Mouse (Mus musculus) stomach, postnatal 0 days (tissue): ENCODE measurements around the gene Zfpl1. TPM values are rescaled to one million over a fixed set of nuclear protein-coding genes. Genes with fewer than 3 reads are reported as not detected.
A peak's percentile ranks its signal among the peaks of the same experiment; 100 is the strongest.

ENCODE experiments used
- ATAC-seq: fragments of 200-750 bp; cut with Nextera tagmentation; 2 replicates; pipeline ENCODE4 v1.8.0; 2017; ENCODE audit not compliant: low FRiP score, low TSS enrichment
- DNase-seq: peaks from one replicate; pipeline ENCODE4 v3.0.0-alpha.2; 2016; ENCODE audit warnings: low spot score
- H3K27ac ChIP-seq: fragments of 300-500 bp; sonication (generic); replicated peaks from 2 replicates; pipeline ENCODE4 v1.5.1; 2014; ENCODE audit warnings: mild to moderate bottlenecking, control low read depth
- H3K27me3 ChIP-seq: fragments of 300-500 bp; sonication (generic); 2 replicates; pipeline ENCODE4 v1.6.1; 2014; ENCODE audit warnings: low read length; ENCODE audit not compliant: control insufficient read depth, insufficient read depth
- H3K36me3 ChIP-seq: fragments of 300-500 bp; sonication (generic); 2 replicates; pipeline ENCODE4 v1.6.1; 2014; ENCODE audit warnings: low read length, mixed read lengths; ENCODE audit not compliant: control insufficient read depth, insufficient read depth
- H3K4me1 ChIP-seq: fragments of 300-500 bp; sonication (generic); replicated peaks from 2 replicates; pipeline ENCODE4 v1.6.1; 2014; ENCODE audit warnings: antibody characterized with exemption; ENCODE audit not compliant: control insufficient read depth, insufficient read depth
- H3K4me2 ChIP-seq: fragments of 300-500 bp; sonication (generic); replicated peaks from 2 replicates; pipeline ENCODE4 v1.6.1; 2014; ENCODE audit warnings: low read depth, mild to moderate bottlenecking, control low read depth, moderate library complexity
- H3K4me3 ChIP-seq: fragments of 300-500 bp; sonication (generic); 2 replicates; pipeline ENCODE4 v1.5.1; 2014; ENCODE audit warnings: low read depth, low read length, control low read depth
- H3K9ac ChIP-seq: fragments of 300-500 bp; sonication (generic); 2 replicates; pipeline ENCODE4 v1.6.1; 2014; ENCODE audit warnings: mild to moderate bottlenecking, low read length, control low read depth, mixed read lengths
- H3K9me3 ChIP-seq: fragments of 300-500 bp; sonication (generic); 2 replicates; pipeline ENCODE4 v1.6.1; 2016; ENCODE audit warnings: low read length; ENCODE audit not compliant: control insufficient read depth
- CTCF ChIP-seq: IDR thresholded peaks from 2 replicates; pipeline ENCODE4 v1.5.1; 2016; ENCODE audit warnings: antibody characterized with exemption, low read depth, mild to moderate bottlenecking, moderate library complexity
- EP300 ChIP-seq: optimal IDR thresholded peaks from 2 replicates; pipeline ENCODE3; 2016; ENCODE audit warnings: antibody characterized with exemption
- WGBS: fragments of 180-500 bp; shearing (Covaris S2); extraction: QIAGEN DNeasy Blood & Tissue Kit; methylation state at CpG from one replicate; pipeline ENCODE4 v1.1.7; 2014; 5-methylcytosine and 5-hydroxymethylcytosine counted together
- polyA plus RNA-seq: library from polyadenylated mRNA; unstranded; fragments of >200 nt; fragmentation: Nextera tagmentation; extraction: Ambion mirVana; gene quantifications from 2 replicates; pipeline ENCODE4 v1.2.1, GENCODE M21; 2015

The Zfpl1 gene
- polyA plus RNA-seq, 1 experiment from 2014 or later = 58.4 TPM

DNA sequence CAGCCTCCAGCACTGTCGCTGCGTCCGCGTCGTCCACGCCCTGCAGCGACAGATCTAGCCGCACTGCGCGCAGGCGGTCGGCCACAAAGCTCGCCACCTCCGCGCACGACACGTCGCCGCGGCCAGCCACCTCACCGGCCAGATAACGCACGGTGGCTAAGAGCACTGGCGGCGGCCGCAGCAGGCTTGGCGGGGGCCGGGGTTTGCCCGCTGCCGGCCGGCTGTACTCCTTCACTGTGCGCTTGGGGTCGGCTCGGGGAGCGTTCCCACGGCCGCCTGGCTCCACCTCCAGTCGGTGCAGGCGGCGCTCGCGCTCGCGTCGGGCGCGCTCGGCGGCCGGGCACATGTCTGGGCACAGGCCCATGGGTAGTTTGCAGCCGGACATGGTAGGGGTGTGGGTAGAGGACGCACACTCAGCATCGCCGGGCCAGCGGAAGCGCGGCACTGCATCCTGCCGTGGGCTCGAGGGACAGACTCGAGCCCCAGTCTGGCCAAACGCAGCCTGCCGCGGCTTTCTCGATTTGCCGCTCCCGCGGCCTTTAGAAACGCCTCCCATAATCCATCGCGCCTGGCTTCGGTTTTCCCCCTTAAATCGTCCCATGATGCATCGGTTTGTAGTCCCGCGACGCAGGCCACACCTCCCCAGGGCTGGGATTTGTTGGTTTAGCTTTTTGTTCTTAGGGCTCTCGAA lies 33.4 kb upstream of the Zfpl1 start, which contains the start of gene Sac3d1:
TSS of gene Sac3d1 (minus strand) at position 665 of the 691 bp plus-strand sequence.
- peaks cover 18% of the 10 kb centered on the region for H3K36me3 ChIP-seq
- peak within 1 kb of the TSS; percentile 74 for H3K9ac ChIP-seq
- DNase-seq = peak; percentile 92
- H3K4me1 ChIP-seq = no peaks in the 10 kb centered on the region
- peak within 1 kb of the TSS; percentile 95 for H3K27ac ChIP-seq
- H3K4me3 ChIP-seq = peak within 1 kb of the TSS; percentile 78
- peak; percentile 85 for ATAC-seq
- H3K4me2 ChIP-seq = peak within 1 kb of the TSS; percentile 97
- peak; percentile 11; the same call in 1 of the 2 replicates for TF ChIP-seq CTCF
- TF ChIP-seq EP300 = no peak
- H3K9me3 ChIP-seq = no peaks in the 10 kb centered on the region
- H3K27me3 ChIP-seq = no peaks in the 10 kb centered on the region
- WGBS = under 1% methylated on average over 77 of the region's 77 CpGs

DNA sequence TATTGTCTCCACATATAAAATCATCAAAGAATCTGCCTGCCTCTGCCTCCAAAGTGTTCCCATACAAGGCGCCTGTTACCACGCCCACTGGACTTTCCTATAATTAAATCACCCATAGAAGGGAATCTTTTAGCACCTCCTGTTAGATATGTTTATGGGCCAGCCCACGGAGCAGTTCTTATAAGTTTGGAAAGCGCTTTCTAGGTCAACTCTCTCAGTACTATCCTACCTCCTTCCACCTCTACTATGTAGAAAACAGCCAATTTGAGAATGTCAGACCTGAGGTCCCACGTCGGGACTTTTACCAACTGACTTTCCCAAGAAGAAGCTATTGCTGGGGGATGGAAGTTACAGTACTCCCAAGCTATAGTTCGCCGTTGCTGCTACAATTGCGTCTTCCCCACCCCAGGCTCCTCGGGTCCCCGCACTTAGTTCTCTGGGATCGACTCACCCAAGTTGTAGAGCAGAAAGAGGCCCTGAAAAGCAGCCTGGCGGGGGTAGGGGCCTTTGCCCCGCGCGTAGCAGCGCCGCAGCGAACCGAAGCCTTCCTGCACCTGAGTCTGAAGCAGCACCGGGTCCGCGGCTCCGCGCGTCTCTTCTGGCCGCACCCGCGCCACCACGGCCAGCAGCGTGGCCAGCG lies 32.7 kb upstream of the Zfpl1 start:
- Histone ChIP-seq H3K9me3 (no peaks in the 10 kb centered on the region), H3K4me2 (peak overlapping the region; percentile 97), H3K36me3 (peaks cover 18% of the 10 kb centered on the region), H3K27me3 (no peaks in the 10 kb centered on the region), H3K9ac (peak overlapping the region; percentile 74), H3K4me1 (no peaks in the 10 kb centered on the region), H3K27ac (peak overlapping the region; percentile 95), H3K4me3 (peak overlapping the region; percentile 78)
- DNase-seq = no peak
- ATAC-seq = no peak
- no peak for TF ChIP-seq EP300
- TF ChIP-seq CTCF = no peak
- WGBS = 4% methylated on average over 32 of the region's 32 CpGs

- Histone ChIP-seq H3K4me3 (no peak overlapping the region), H3K4me2 (no peak overlapping the region), H3K36me3 (peaks cover 18% of the 10 kb centered on the region), H3K27ac (no peak overlapping the region), H3K9ac (no peak overlapping the region), H3K4me1 (no peaks in the 10 kb centered on the region), H3K27me3 (no peaks in the 10 kb centered on the region), H3K9me3 (no peaks in the 10 kb centered on the region)
- DNase-seq = no peak
- TF ChIP-seq CTCF (no peak), EP300 (no peak)
- WGBS = 88% methylated on average over 15 of the region's 15 CpGs
- ATAC-seq = no peak
Measured at GRCm38 (mm10) chr19:6116113-6116850, 31.5 kb upstream of the Zfpl1 start.

DNA sequence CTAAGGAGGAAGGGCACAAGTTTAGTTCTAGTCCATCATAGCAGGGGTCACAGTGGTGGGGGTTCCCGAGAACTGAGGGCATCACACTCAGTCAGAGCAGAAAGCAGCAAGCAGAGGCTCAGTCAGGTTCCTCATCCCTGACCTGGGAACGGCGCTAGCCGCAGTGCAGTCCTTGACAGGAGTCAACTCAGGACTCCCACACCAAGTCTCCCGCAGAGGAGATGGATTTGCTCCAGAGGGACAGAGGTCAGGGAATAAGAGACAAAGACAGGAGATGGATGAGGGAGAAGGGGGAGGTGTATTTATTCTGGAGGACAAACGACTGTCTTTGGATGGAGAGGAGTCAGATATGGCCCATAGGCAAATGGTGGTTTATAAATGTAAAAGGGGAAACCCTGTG lies 28.4 kb upstream of the Zfpl1 start:
- H3K4me2 ChIP-seq = no peak overlapping the region
- no peak overlapping the region for H3K27ac ChIP-seq
- 26% methylated on average over 6 of the region's 6 CpGs for WGBS
- no peak overlapping the region for H3K4me3 ChIP-seq
- DNase-seq (no peak), ATAC-seq (no peak)
- H3K4me1 ChIP-seq = no peaks in the 10 kb centered on the region
- H3K9me3 ChIP-seq = no peaks in the 10 kb centered on the region
- H3K27me3 ChIP-seq = no peaks in the 10 kb centered on the region
- TF ChIP-seq CTCF (no peak), EP300 (no peak)
- no peak overlapping the region for H3K9ac ChIP-seq
- peaks cover 15% of the 10 kb centered on the region for H3K36me3 ChIP-seq

- no peaks in the 10 kb centered on the region for H3K9me3 ChIP-seq
- H3K9ac ChIP-seq = peak within 1 kb of the TSS; percentile 3; the same call in 1 of the 2 replicates
- no peak within 1 kb of the TSS for H3K4me2 ChIP-seq
- H3K36me3 ChIP-seq = no peaks in the 10 kb centered on the region
- no peak within 1 kb of the TSS for H3K4me3 ChIP-seq
- WGBS = 75% methylated on average over 7 of the region's 7 CpGs
- no peaks in the 10 kb centered on the region for H3K27me3 ChIP-seq
- H3K27ac ChIP-seq = no peak within 1 kb of the TSS
- TF ChIP-seq EP300 (no peak), CTCF (no peak)
- ATAC-seq = no peak
- DNase-seq = no peak
- H3K4me1 ChIP-seq = no peaks in the 10 kb centered on the region
Measured at GRCm38 (mm10) chr19:6105586-6105985, 20.8 kb upstream of the Zfpl1 start, which contains the start of gene Naaladl1. Gene Naaladl1 (plus strand): TSS chr19:6105782.
